ENCODE assay signal across 8 mouse cellular contexts in genomic region chr3:79237619-79238342, GRCm38 (mm10). TPM values are rescaled to one million over a fixed set of nuclear protein-coding genes. Genes with fewer than 3 reads are reported as not detected.
DNase-seq lines count a peak whose midpoint lies in the region; ATAC-seq and TF ChIP-seq lines count a peak whose summit lies in the region.

No protein-coding gene starts in this region.

- no peak for DNase-seq in forebrain, postnatal 0 days
- DNase-seq in T-cell, adult 2 months (ENCODE audit: low spot score), result peak; percentile 90
- DNase-seq in midbrain, embryonic 10.5 days (ENCODE audit: low spot score), result no peak
- no peak for DNase-seq in adrenal gland, adult 8-10 months
- no peak for DNase-seq in forebrain, embryonic 14.5 days (ENCODE audit: low spot score)

- H3K9ac ChIP-seq in forebrain, postnatal 0 days, result no peak overlapping the region
- H3K9ac ChIP-seq in forebrain, embryonic 15.5 days (replicated peaks), result no peak overlapping the region
- no peak overlapping the region for H3K9ac ChIP-seq in intestine, postnatal 0 days (ENCODE audit: low read depth, low read length)
- H3K9ac ChIP-seq in forebrain, embryonic 14.5 days (ENCODE audit: low read length), result no peak overlapping the region

- no peak for TF ChIP-seq CTCF in forebrain, postnatal 0 days (IDR thresholded peaks at IDR 0.05; ENCODE audit: low read depth)
- TF ChIP-seq CTCF in intestine, postnatal 0 days (IDR thresholded peaks at IDR 0.05; ENCODE audit: low read depth), result no peak

- 90% methylated on average over 9 of the region's 9 CpGs for WGBS in forebrain, postnatal 0 days
- WGBS in forebrain, embryonic 15.5 days, result 83% methylated on average over 9 of the region's 9 CpGs
- WGBS in intestine, postnatal 0 days, result 82% methylated on average over 9 of the region's 9 CpGs
- WGBS in midbrain, embryonic 10.5 days, result 89% methylated on average over 9 of the region's 9 CpGs
- WGBS in forebrain, embryonic 14.5 days, result 85% methylated on average over 9 of the region's 9 CpGs

- H3K4me1 ChIP-seq in forebrain, postnatal 0 days (ENCODE audit: insufficient read depth), result no peaks in the 10 kb centered on the region
- H3K4me1 ChIP-seq in forebrain, embryonic 15.5 days, result peaks cover 14% of the 10 kb centered on the region; the same call in 1 of the 2 replicates
- H3K4me1 ChIP-seq in intestine, postnatal 0 days (replicated peaks; ENCODE audit: control insufficient read depth, insufficient read depth, low read length), result no peaks in the 10 kb centered on the region; the same call in 1 of the 2 replicates
- H3K4me1 ChIP-seq in midbrain, embryonic 10.5 days, result 0 out of 2 replicates have a peak, but pooled peaks cover 4% of the 10 kb centered on the region
- peaks cover 5% of the 10 kb centered on the region for H3K4me1 ChIP-seq in forebrain, embryonic 14.5 days (ENCODE audit: control insufficient read depth, insufficient read depth, low read length)

- no peak overlapping the region for H3K4me2 ChIP-seq in forebrain, postnatal 0 days (ENCODE audit: low read depth)
- no peak overlapping the region for H3K4me2 ChIP-seq in forebrain, embryonic 15.5 days (replicated peaks)
- H3K4me2 ChIP-seq in intestine, postnatal 0 days (replicated peaks; ENCODE audit: low read depth), result no peak overlapping the region
- no peak overlapping the region for H3K4me2 ChIP-seq in forebrain, embryonic 14.5 days (ENCODE audit: low read length)

- H3K9me3 ChIP-seq in forebrain, postnatal 0 days (ENCODE audit: low read length), result no peaks in the 10 kb centered on the region
- no peaks in the 10 kb centered on the region for H3K9me3 ChIP-seq in forebrain, embryonic 15.5 days
- H3K9me3 ChIP-seq in intestine, postnatal 0 days (ENCODE audit: control insufficient read depth), result no peaks in the 10 kb centered on the region
- no peaks in the 10 kb centered on the region for H3K9me3 ChIP-seq in midbrain, embryonic 10.5 days (replicated peaks)
- no peaks in the 10 kb centered on the region for H3K9me3 ChIP-seq in forebrain, embryonic 14.5 days (replicated peaks; ENCODE audit: control insufficient read depth, low read length)

- H3K36me3 ChIP-seq in forebrain, postnatal 0 days (ENCODE audit: insufficient read depth), result no peaks in the 10 kb centered on the region
- H3K36me3 ChIP-seq in forebrain, embryonic 15.5 days, result no peaks in the 10 kb centered on the region
- no peaks in the 10 kb centered on the region for H3K36me3 ChIP-seq in intestine, postnatal 0 days (ENCODE audit: control insufficient read depth, insufficient read depth)
- H3K36me3 ChIP-seq in midbrain, embryonic 10.5 days, result no peaks in the 10 kb centered on the region
- no peaks in the 10 kb centered on the region for H3K36me3 ChIP-seq in forebrain, embryonic 14.5 days (ENCODE audit: control insufficient read depth, insufficient read depth, low read length)

- no peak overlapping the region for H3K4me3 ChIP-seq in forebrain, postnatal 0 days (ENCODE audit: low read depth, low read length)
- no peak overlapping the region for H3K4me3 ChIP-seq in forebrain, embryonic 15.5 days
- no peak overlapping the region for H3K4me3 ChIP-seq in intestine, postnatal 0 days (ENCODE audit: low read depth, low read length)
- H3K4me3 ChIP-seq in midbrain, embryonic 10.5 days, result no peak overlapping the region
- H3K4me3 ChIP-seq in forebrain, embryonic 14.5 days (ENCODE audit: low read depth, low read length), result no peak overlapping the region

- H3K27ac ChIP-seq in forebrain, postnatal 0 days (ENCODE audit: low read depth, low read length), result no peak overlapping the region
- H3K27ac ChIP-seq in forebrain, embryonic 15.5 days (replicated peaks), result no peak overlapping the region
- H3K27ac ChIP-seq in intestine, postnatal 0 days (ENCODE audit: low read depth, low read length), result no peak overlapping the region
- no peak overlapping the region for H3K27ac ChIP-seq in midbrain, embryonic 10.5 days (replicated peaks)
- no peak overlapping the region for H3K27ac ChIP-seq in forebrain, embryonic 14.5 days (ENCODE audit: low read depth, low read length)

- no peaks in the 10 kb centered on the region for H3K27me3 ChIP-seq in forebrain, postnatal 0 days (ENCODE audit: insufficient read depth, low read length)
- H3K27me3 ChIP-seq in forebrain, embryonic 15.5 days, result no peaks in the 10 kb centered on the region
- H3K27me3 ChIP-seq in intestine, postnatal 0 days (replicated peaks; ENCODE audit: control insufficient read depth, insufficient read depth, low read length), result no peaks in the 10 kb centered on the region
- no peaks in the 10 kb centered on the region for H3K27me3 ChIP-seq in midbrain, embryonic 10.5 days (ENCODE audit: low read depth, poor library complexity, severe bottlenecking)
- H3K27me3 ChIP-seq in forebrain, embryonic 14.5 days (replicated peaks; ENCODE audit: control insufficient read depth, insufficient read depth, low read length), result no peaks in the 10 kb centered on the region

- ATAC-seq in forebrain, postnatal 0 days, result peak; percentile 5; the same call in 1 of the 2 replicates
- ATAC-seq in forebrain, embryonic 15.5 days (replicated peaks), result no peak
- ATAC-seq in intestine, postnatal 0 days, result 0 out of 2 replicates have a peak, but pooled peaks have one; percentile 31
- ATAC-seq in neutrophil, adult 5-6 weeks (ENCODE audit: extremely low read depth, insufficient number of reproducible peaks, low FRiP score, poor library complexity, severe bottlenecking), result peak; percentile 98
- no peak for ATAC-seq in forebrain, embryonic 14.5 days

RNA-seq across cellular contexts. Expression of gene Rapgef2, which starts 48.5 kb away (rescaled TPM):
- total RNA-seq in forebrain, postnatal 0 days (2014; rRNA removed), result 46.9 and 61.5 TPM in 2 replicates
- 5.4 and 8.9 TPM in 2 replicates for polyA plus RNA-seq in forebrain, postnatal 0 days (2015; fragmentation: Nextera tagmentation; extraction: Ambion mirVana)
- polyA plus RNA-seq in forebrain, embryonic 15.5 days (2015; fragmentation: Nextera tagmentation; extraction: Ambion mirVana), result 11.4 and 11.8 TPM in 2 replicates
- 3.2 and 4.1 TPM in 2 replicates for polyA plus RNA-seq in intestine, postnatal 0 days (2015; fragmentation: Nextera tagmentation; extraction: Ambion mirVana)
- 27.5 and 28.7 TPM in 2 replicates for total RNA-seq in neutrophil, adult 5-6 weeks (2017)
- 3.9 and 5.0 TPM in 2 replicates for polyA plus RNA-seq in midbrain, embryonic 10.5 days (2016; fragmentation: Nextera tagmentation; extraction: Ambion mirVana)
- total RNA-seq in adrenal gland, adult 8-10 months (2022), result 10 to 100 TPM; 21.3 to 32.2 (median 26.2) TPM
- 9.7 and 10.5 TPM in 2 replicates for polyA plus RNA-seq in forebrain, embryonic 14.5 days (2014; fragmentation: Nextera tagmentation; extraction: Ambion mirVana)

Comparison
In these comparisons a context has a peak if more than half of its experiments do, and no peak if none do; other contexts are left out.
1. ATAC-seq: peak in forebrain, postnatal 0 days (single experiment), intestine, postnatal 0 days (single experiment) and neutrophil, adult 5-6 weeks (single experiment); none in forebrain, embryonic 15.5 days (single experiment) and forebrain, embryonic 14.5 days (single experiment).